Mouse (Mus musculus): ENCODE measurements around the gene Myo6.

DNA sequence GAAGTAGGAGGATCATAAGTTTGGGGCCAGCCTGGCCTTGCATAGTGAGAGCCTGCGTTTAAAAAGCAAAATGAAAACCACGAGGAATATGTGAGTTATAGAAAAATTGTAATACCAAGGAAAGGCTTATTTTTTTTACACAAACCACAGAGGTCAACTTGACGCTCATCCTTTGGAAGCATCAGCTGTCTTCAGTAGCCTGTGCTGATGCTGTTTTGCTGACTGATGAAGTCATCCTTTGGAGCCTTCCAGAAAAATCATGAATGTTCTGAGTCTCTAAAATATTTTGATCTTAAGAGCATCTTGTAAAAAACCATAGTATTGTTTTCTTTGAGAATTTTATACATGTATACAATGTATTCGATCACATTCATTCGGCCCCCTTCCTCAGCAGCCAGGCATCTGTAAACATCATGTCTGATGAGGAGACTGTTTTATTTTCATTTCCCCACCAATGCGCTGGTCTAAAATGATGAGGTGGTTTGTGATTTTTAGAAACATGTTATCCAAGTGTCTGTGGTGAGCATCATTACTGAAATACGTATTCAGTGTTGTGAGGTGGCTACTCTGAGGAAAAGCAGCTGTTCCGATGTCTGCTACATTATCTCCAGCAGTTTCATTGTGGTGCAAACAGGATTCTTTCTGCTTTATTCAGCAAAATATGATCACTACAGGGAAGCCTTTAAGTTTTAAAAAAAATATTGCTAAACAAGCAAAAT lies 110.4 kb downstream of the Myo6 start:
- TF ChIP-seq CTCF (IDR thresholded peaks at IDR 0.05; ENCODE audit: borderline replicate concordance, insufficient read depth, low read depth, low read length), result no peak
- TF ChIP-seq POLR2A (IDR thresholded peaks at IDR 0.05; ENCODE audit: borderline replicate concordance, insufficient read depth, low read length), result no peak

Data from cerebellum, adult 2 months (tissue).